Mouse (Mus musculus) spleen, postnatal 36 days (tissue): Measurements from ENCODE around the gene Crk.

Experiments used
- DNase-seq, 2 experiments: peaks; one replicate each; pipeline ENCODE4 v3.0.0; 2022; ENCODE audit warnings: low spot score in 2 of 2, mixed read lengths in 1 of 2

The Crk gene

DNA sequence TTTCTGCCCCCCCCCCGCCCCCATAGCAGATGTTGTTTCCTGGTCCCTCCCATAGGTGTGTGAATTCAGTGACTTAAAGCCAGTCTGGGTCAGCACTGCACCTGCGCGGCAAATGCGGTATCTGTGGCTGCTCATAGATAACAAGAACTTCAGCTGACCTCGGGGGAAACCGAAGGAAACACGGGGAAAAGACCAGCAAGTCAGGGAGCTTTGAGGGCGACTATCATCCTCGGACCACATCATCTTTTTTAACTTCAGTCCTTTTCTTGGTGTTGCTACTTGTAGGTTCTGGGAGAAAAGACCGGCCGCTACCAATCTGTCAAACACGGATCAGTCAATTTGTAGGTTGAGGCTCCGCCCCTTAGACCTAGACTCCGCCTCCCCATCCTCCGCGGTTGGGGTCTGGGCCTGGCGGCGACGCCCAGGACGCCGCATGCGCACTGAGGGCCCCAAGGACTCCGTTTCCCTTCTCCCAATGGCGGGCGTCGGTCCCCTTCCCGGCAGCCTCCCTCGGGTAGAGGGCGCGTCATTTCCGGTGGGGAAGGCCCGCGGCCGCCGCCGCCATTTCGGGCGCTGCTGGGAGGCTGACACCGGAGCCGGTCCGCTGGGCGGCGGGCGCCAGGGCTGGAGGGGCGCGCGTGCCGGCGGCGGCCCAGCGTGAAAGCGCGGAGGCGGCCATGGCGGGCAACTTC is at the start of gene Crk:
Gene Crk (plus strand): TSS at position 513 of the 692 bp plus-strand sequence.
- peak; percentile 99 for DNase-seq

DNA sequence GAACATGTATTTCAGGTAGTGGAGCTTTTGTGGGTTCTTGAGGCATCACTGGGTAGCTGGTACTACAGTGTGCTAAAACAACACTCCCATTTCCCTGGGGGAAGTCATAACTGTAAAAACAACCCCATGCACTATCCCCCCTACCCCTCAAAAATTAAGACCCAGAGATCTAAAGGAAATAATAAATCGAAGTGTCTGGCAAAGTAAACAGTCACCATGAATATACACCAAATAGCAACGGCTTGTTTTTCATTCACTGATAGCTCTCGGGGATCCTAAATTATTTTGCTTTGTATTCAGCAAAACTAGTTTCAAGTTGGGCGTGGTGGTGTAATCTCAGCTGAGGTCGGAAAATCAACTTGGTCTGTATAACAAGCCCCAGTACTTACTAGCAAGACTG is 49.0 kb upstream of the Crk start:
- no peak for DNase-seq

DNA sequence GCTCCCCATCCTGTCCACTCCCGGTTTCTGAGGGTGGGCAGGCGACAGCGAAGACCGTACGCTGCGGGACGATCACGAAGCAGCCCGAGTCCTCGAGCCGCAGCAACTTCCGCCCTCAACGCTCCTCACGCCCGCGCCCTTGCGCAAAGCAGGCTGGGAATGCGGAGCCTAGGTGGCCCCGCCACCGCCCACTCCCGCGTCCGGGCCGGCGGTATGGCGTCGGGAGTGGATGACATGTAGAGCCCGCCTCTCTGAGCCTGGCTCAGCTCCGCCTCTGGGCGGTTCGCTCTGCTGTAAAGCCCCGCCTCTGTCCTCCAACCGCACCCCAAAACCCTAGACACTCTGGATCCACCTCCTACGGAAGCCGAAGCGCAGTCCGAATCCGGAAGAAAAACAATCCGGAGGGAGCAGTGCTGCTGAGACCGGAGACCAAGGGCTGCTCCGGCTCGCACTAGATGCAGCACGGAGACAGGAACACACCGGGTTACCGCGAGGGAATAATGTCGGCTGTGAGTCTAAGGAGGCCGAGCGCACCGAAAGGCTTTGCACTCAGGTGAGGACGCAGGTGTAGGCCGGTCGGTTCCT is 48.3 kb upstream of the Crk start, which contains the start of gene Inpp5k:
Gene Inpp5k (plus strand): TSS at position 344 of the 585 bp plus-strand sequence.
- DNase-seq, result peak; percentile 97 to 98

DNA sequence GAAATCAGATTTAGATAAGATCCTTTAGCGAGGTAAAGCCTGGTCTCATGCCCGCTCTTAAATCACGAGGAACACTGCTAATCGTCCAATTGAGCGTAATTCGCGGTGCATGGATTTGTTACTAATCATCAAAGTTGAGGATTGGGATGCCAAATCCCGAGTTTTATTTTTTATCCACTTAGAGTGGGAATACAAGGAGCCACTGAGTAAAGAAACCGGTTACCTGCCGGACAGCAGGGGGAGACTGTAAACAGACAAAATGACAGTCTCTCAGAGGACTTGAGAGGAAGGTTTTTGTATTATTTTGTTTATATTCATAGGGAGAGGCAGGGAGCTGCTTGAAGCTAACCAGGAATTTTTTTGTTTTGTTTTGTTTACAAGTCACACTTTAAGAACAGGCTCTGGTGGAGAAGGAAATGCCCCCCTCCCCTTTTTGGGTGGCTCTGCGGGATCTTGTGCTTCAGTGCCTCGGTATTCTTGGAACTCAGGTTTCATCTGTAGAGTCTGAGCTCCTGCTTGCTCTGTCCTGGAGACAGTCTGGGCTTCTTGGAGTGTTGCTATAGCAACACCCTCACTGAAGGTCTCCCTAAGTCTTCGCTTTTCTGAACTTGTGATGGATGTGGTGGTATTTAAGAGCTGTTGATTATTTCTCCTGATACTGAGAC is 47.4 kb upstream of the Crk start:
- DNase-seq, result peak in 1 of 2 experiments; percentile 60

DNA sequence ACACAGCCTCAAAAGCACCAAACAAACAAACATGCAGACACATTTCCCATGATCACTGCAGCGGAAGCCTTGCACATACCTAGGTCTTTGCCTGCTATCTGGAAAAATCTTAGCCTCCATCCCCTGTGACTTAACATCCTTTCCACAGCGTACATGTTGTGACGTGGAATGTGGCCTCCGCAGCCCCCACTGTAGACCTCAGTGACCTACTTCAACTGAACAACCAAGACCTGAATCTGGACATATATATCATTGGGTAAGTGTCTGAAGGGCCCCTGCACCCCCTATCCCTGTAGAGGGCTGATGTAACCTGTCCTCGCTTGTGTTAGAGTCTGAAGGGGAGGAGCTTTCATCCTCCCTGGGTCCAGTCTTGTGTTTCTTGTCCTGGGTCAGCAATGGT is 46.1 kb upstream of the Crk start:
- DNase-seq, result no peak

DNA sequence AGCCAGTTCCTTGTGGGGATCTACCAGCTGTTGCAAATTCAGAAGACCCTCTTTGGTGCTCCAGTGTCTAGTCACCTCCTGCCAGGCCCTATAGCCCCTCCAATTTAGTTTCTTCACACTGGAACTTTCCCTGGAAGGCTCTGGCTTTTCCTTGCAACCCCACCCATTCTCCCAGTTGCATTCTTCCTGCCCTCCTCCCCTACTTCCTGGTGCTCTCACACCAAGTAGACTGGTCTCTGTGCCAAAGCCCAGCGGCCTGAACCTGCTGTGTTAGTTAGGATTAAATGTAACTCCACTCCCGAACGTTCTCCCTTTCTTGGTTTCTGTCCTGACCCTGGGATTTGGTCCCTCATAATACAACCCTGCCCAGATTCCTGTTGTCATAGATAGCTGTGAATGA is 44.3 kb upstream of the Crk start:
- DNase-seq, result no peak

DNA sequence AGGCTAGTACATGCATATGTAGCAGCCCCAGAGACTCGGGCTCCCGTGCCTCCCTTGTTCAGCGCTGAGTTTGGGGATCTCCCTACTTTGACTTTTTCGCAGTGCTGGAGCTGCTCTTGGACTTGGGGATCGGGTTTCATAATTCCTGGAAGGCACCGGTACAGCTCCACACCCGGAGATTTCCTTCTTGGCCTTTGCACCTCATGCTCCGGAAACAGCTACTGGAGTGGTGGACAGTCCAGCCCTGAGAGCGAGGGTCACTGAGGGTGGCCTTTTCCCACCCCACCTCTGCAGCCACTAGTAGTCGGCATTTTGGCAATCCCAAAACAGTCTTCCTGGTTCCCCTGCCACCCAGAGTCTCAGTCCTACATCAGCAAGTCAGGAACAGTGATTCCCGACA is 43.7 kb upstream of the Crk start:
- no peak for DNase-seq

DNA sequence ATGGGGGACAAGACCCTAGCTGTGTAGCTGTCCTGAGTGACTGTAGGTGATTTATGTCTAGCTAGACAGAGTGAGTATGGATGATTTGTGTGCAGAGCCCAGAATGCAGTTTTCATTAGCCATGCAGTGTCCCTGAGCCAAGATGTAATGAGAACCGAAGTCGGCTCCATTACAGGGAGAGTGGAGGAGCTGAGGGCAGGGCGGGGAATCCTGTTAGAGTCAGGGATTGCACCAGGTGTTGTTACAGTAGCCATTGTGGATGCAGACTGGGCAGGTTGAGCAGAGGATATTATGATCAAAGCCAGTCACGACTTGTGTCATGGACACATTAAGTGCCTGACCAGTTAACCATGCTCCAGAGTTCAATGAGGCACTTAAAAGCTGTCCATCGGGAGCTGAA is 35.7 kb upstream of the Crk start:
- DNase-seq, result no peak

DNA sequence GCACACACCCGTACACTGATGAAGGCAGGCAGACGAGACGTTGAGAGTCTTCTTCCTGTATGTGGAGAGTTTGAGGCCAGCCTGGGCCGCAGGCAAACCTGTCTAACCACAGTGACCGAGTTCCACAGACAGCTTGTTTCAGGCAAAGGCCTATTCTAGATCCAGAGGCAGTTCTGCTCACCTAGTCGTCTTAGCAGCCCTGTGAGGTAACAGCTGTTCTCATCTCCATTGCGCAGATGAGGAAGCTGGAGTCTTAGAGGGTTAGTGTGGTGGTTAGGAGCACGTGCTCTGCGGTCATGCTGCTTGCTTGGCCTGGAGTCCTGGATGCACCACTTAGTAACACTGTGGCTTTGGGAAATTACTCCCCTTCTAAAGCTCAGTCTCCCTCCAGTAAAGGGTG is 34.4 kb upstream of the Crk start:
- peak; percentile 50 to 53 for DNase-seq

DNA sequence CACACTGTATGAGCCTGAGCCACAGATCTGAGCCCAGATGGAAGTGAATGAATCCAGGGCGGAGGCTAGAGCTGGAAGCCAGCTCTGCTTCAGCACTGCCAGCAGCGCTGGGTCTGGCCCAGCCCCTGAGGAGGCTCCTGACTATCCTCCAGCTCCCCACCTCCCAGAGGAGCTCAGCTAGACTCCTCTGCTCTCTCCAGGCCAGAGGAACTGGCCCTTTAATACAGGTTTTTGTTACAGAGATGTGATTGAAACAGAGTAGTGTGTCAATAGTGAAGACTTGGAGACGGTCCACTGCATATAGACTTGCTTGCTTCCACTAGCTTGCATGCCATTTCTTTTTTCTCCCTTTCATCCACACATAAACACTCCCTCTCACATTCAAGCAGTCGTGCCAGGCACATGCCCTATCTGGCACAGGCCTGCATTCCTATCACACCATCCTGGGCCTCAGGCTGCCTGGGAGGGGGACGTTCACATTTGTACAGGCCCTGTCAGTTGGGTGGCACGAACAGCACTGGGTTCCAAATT is 31.3 kb upstream of the Crk start:
- no peak for DNase-seq

DNA sequence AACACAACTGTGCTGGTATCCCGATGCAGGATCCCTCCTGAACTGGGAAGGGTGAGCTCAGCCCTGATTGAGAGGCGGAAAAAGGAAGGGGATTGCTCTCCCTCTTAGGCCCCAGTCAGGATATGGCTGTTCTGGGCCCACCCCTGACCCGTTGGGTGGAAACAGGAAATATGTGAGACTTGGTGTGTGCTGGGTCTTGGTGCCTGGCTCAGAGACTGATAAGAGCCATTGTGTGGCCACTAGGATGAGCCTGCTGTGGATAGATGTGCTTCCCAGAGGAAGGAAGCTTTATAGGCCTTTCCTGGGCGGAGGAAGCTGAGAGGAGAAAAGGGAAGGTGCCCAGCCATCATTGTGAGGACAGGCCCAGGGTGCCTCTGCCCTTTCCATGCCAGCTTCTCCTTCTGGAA is 29.9 kb upstream of the Crk start:
- peak; percentile 44 to 56 for DNase-seq

DNA sequence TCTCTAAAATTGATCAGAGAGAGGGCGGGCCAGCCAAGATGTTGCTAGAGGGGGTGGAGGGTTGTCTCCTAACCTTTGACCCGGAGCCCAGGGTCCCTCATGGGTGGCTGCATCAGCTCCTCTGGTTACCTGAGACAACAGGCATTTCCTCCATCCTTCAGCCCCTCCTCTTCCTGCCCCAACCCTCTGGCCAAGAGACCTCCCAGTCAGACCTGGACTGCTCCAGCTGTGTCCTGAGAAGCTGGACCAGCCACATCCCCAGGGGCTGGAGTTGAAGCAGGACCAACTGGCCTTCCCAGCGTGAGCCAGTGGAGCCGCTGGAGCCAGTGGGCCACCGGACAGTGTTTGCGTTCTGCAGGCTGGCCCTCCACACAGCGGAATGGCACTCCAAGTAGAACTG is 28.7 kb upstream of the Crk start, which contains the start of gene Myo1c:
Gene Myo1c (plus strand): TSS at position 194 of the 400 bp plus-strand sequence.
- no peak for DNase-seq

DNA sequence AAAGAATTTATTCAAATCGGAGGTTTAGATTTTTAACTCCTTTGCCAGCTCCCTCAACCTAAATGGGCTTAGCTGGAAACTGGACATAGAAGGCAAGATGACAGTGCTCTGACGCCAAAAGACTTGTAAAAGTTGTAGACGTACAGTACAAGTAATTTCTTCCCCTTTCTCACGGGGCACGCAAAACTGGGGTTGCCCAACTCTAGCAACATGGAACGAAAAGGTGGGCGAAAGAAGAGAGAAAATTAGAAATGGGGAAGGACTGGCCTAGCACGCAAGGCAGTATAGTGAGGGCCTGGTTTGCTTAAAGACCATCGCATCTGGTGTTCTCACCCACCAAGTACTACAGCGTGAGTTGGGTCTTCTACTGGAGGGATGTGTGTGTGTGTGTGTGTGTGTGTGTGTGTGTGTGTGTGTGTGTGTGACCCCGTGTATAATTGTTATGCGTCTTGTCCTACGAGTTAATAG is 28.1 kb upstream of the Crk start:
- DNase-seq, result peak; percentile 57 to 69

DNA sequence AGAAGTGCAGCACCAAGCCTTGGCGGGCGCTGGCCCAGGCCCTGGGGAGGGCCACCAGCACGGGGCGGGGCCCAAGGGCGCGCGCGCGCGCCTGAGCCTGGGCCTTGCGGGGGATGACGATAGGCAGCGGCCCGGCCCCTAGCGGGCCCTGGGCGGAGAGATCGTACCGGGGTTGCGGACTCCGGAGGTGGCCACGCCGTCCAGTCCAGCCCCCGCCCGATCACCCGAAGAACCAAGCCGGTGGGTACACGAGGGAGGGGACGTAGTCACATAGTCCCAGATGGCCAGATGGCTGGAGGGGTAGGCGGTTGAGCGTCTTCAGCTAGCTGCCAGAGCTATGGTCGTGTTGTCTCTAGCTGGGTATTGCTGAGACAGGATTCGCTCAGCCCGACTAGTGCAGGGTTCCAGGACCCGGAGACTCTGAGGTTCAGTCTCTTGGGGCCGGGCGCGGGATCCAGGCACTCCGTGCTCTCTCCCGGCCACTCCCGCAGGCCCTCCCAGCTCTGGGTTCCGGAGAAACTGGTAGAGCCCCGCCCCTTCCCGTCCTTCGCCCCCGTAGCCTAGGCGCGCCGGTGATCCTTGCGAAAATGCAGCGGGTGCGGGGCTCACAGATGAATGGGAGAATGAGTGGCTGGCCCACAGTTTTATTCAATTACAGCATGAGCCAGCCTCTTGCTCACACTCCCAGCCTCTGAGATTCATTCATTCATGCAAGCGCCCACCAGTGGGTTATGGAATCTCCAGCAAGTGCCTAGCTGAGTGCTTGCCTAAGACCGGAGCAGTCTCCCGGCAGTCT is 27.4 kb upstream of the Crk start:
- peak; percentile 92 for DNase-seq

DNA sequence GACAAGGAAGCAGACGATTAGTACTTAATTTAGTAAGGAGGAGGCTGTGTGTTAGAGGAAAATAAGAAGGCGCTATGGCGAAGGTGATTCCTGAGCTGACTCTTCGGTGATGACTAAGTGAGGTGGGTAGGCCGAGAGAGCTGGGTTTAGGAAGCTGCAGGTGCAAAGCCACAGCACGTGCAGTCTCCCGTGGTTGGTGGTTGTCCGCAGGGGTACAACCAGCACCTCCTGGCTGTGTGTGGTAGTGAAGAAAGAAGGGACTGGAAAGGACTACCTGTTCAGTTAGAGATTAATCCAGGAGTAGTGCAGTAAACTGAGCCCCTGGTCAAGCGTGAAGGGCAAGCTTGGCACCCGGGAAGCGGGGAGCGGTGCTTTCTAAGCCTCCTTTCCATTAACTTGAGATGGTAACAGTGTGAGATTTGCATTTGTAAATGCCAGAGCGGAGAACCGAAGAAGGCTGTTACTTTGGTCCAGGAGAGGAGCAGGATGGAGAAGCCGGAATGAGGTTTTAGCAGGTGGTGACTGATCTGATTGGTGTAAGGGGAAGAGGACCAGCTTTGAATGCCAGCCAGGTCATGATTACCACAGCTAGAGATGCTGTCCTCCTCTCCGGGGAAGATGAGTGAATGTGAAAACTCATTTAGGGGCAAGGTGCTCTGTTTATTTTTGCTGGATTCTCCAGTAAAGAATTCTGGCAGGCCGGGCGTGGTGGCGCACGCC is 26.7 kb upstream of the Crk start:
- DNase-seq, result peak; percentile 81

DNA sequence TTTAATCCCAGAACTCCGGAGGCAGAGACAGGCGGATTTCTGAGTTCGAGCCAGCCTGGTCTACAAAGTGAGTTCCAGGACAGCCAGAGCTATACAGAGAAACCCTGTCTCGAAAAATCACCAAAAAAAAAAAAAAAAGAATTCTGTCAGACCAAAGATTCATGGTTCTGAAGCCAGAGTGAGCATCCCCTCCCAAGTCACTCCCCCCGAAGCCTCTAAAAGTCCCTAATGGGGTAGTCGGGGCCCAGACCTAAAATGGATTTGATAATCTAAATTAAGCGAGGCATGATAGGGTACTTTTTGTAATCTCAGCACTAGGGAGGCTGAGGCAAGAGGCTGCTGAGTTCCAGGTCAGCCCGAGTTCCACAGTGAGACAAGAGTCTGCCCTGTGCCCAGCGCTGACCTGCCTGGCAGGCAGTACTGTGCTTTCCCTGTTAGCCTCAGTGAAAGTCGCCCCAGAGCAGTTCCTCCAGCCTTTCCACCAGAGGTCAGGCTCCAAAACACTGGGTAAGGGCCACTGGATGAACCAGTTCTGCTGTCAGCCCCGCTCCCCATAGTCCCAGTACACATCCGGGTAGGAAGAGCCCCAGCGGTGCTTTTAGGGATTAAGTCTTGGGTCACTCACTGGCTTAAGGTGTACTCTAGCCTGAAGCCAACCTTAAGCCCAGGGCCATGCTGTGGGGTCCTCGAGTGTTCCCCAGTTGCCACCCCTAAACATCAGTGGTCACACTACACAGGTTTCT is 25.9 kb upstream of the Crk start:
- peak; percentile 45 to 52 for DNase-seq

DNA sequence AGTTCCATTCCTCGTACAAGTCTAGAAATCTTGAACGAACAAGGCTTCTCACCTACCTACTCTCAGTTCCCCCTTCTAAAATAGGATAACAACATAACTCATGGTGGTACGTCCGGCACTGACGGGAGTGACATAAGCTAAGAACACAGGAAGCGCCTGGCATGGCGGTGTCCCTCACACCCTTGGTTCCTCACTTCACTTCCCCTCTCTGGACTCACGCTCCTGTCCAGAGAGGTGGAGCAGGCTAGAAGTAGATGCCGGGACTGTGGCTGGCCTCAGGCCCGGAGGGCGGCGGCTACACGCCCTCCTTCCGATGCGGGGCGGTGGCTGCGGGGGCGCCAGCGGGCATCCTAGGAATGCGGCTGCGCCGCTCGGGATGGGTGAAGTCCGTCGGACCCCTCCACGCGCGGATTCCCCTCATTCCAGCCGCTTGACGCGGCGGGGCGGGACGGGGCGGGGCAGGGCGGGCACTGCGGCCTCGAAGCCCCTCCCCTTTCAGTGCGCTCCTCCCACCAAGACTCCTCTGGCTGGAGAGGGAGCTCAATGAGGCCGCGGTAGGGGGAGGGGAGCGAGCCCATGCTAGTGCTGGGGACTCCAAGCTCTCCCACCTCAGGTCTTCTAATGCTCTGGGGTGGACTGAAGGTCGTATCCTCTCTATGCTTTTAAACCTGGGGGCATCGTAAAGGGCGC is 25.1 kb upstream of the Crk start:
- DNase-seq, result peak; percentile 87 to 89

DNA sequence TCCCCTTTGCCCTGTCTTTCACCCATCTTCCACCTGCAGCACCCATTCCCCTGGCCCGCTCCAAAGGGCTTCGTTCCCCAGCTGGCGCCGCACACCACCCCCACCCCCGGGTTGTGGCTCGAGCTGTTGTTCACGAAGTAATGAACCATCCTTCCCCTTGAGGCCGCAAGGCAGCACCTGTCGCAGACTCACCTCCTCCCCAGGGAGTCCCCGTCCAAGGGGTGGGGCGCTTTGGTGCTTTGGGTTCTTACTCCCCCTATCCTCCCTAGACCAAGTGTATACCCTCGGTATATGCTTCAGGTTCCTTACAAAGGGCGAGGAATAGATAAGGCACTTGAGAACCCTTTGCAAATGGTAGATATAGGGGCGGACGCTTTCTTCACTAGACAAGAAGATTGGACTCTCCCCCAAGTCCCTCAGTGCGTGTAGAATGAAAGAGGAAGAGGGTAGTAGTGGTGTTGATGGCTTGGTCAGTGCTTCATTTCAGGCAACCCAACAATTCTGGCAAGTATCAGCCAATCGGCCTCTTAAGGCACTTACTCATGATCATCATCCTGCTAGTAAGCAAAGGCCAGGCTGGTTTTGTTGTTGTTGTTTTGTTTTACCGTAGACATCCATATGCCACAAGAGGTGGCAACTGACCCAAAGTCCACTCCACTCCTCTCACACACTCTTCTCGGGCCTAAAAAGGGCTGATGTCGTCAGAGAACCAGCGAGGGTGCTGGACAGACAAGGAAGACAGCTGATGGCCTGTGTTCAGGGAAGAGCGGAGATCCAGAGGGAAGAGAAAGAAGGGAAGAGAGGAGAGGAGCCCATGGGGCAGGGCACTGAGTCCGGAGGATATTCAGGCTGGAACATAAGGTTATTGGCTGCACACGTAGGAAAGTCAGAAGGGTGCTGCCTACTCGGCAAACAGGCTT is 24.3 kb upstream of the Crk start:
- peak; percentile 95 for DNase-seq
